Mouse (Mus musculus) heart, adult 18-20 months (tissue): ENCODE results near the gene Rnaseh2c. TPM values are rescaled to one million over a fixed set of nuclear protein-coding genes. Genes with fewer than 3 reads are reported as not detected.
A peak's percentile ranks its signal among the peaks of the same experiment; 100 is the strongest.

Source experiments
- DNase-seq, 2 experiments: peaks; one replicate each; pipeline ENCODE4 v3.0.0; 2021 to 2022; ENCODE audit warnings: mixed read lengths in 1 of 2
- total RNA-seq, 2 experiments: library from RNA; stranded (reverse); gene quantifications; 2 replicates each; pipeline ENCODE4 v1.2.3; 2021

The Rnaseh2c gene
- total RNA-seq, 2 experiments from 2014 or later, result 56.5 to 59.3 TPM

GRCm38 (mm10) chr19:5632120-5632519 is 30.4 kb downstream of the Rnaseh2c start:
- DNase-seq, result no peak

DNA sequence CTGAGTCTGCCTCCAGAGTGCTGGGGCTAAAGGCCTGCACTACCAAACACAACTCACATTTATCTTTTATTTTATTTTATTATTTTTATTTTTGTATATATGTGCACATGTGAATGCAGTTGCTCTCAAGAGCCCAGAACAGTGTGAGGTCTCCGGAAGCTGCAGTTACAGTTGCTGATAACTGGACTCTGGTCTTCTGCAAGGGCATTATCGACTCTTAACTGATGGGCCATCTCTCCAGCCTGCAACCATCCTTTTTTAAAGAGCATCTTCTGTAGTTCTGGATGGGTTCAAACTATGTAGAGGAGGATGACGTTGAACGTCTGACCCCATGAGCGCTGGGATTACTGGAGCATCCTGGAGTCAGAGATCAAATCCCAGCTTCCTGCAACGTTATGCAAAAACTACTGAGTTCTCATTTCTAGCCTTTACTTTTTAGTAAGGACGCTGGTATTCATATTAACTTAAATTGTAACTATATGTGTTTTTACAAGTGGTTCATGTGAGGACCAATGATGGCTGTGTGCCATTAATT is 34.4 kb downstream of the Rnaseh2c start:
- DNase-seq, result no peak

GRCm38 (mm10) chr19:5636571-5637041 is 34.9 kb downstream of the Rnaseh2c start:
- DNase-seq, result peak; percentile 74 to 76

DNA sequence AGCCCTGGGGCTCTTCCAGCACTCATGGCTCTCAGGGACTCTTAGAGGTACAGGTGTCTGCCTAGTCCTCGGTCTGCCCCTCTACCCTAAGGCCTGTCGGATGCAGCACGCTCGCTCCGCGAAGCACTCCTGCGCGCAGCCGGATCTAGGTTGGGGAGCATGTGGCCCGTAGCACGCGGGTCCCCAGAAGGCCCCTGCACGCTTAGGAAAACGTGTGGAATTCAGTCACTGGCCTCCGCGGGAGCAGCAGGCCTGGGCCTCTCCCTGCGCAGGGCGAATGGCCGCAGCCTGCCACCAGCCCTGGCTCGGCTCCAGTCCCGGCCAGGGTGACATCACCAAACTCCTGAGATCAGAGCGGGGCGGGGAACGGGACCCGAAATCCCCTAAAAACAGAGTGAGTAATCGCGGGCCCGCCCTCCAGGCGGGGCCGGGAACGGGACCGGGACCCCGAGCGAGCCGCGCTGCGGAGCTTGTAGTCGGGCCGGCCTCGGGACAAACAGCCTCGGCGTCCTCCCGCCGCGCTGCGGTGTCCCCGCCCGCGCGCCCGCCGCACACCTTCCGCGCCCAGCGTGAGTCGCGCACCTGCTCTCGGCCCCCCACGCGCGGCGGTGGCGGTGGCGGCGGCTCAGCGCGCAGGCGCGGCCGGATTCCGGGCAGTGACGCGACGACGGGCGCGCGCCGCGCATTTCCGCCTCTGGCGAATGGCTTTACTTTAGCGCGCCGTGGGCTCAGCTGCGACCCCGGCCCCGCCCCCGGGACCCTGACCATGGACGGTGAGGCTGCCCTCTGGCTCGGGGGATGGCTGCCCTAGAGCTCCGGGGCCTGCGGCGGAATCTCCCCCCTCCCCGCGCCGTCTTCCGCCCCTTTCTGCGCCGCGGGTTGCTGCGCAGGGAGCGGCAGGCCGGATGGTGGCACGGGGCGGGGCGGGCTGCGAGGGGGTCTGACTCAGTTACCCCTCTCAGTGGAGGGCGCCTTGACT is 35.7 kb downstream of the Rnaseh2c start, which contains the start of gene Rela:
Rela (plus strand) TSS at position 415 of the 979 bp plus-strand sequence.
- DNase-seq, result peak; percentile 95 to 96

GRCm38 (mm10) chr19:5638416-5639005 is 36.8 kb downstream of the Rnaseh2c start:
- no peak for DNase-seq

- DNase-seq, result peak in 1 of 2 experiments; percentile 15
Measured at GRCm38 (mm10) chr19:5640339-5640738, 38.7 kb downstream of the Rnaseh2c start.

DNA sequence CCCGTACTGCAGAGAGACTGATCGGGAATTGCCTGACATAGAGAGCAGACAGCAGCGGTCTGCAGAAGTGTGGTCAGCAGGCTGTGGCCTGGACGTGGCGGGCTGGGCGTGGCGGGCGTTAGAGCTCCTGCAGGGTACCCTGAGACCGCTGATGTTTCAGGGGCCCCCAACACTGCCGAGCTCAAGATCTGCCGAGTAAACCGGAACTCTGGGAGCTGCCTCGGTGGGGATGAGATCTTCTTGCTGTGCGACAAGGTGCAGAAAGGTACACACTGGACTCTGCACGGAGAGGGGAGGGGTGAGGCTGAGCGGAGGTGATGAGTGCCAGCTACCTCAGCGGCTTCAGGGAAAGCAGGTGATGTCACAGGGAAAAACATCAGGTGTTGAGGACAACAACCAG is 39.3 kb downstream of the Rnaseh2c start:
- no peak for DNase-seq

DNA sequence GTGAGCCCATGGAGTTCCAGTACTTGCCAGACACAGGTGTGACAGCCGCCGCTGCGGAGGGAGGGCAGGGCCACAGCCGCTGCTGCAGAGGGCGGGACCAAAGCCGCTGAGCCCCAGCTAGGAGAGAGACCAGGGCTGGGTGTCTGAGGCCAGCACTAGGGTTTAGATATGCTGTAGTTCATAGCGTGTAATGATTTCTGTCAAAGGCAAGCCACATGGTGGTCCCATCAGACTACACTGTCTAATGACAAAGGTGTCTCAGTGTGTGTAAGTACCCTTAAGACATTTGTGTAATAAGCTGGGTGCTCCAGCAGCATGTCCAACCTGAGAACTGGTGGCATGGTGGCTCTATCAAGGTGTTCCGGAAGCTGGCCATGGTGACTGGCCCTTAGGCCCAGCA is 40.0 kb downstream of the Rnaseh2c start:
- DNase-seq, result no peak

DNA sequence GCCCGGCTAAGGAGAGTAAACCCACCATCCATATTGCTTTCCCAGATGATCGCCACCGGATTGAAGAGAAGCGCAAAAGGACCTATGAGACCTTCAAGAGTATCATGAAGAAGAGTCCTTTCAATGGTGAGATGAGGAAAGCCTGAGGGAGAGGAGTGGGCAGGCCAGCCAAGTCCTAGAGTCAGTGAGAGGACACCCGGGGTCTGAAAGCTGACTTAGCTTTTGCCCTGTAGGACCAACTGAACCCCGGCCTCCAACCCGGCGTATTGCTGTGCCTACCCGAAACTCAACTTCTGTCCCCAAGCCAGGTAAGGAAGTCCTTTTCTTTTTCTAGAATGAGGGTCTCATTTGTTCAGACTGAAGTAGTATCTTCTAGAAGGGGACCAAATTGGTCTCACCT is 43.6 kb downstream of the Rnaseh2c start:
- DNase-seq, result no peak

DNA sequence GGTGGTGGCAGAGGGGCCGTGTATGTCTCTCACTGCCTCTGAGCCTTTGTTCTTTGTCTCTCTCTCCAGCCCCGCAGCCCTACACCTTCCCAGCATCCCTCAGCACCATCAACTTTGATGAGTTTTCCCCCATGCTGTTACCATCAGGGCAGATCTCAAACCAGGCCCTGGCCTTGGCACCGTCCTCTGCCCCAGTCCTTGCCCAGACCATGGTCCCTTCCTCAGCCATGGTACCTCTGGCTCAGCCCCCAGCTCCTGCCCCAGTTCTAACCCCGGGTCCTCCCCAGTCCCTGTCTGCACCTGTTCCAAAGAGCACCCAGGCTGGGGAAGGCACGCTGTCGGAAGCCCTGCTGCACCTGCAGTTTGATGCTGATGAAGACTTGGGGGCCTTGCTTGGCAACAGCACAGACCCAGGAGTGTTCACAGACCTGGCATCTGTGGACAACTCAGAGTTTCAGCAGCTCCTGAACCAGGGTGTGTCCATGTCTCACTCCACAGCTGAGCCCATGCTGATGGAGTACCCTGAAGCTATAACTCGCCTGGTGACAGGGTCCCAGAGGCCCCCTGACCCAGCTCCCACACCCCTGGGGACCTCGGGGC is 45.2 kb downstream of the Rnaseh2c start:
- no peak for DNase-seq

DNA sequence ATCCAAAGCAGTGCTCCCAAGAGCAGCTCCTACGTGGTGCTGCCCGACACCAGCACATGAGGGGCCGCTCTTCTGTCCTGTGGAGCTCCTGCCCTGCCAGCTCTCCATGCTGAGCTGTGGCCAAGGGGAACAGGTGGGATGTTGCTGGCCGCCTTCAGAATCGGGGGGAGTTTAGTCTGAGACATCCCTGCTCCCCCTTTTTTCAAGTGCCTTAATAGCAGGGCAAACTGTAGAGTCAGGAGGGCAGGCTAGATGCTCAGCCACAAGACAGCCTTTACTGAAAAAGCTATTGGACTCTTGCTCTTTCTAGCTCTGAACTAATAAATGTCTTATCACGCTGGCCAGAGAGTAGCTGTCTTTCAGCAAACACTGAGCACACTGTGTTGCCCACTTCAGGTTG is 46.1 kb downstream of the Rnaseh2c start:
- DNase-seq, result no peak

DNA sequence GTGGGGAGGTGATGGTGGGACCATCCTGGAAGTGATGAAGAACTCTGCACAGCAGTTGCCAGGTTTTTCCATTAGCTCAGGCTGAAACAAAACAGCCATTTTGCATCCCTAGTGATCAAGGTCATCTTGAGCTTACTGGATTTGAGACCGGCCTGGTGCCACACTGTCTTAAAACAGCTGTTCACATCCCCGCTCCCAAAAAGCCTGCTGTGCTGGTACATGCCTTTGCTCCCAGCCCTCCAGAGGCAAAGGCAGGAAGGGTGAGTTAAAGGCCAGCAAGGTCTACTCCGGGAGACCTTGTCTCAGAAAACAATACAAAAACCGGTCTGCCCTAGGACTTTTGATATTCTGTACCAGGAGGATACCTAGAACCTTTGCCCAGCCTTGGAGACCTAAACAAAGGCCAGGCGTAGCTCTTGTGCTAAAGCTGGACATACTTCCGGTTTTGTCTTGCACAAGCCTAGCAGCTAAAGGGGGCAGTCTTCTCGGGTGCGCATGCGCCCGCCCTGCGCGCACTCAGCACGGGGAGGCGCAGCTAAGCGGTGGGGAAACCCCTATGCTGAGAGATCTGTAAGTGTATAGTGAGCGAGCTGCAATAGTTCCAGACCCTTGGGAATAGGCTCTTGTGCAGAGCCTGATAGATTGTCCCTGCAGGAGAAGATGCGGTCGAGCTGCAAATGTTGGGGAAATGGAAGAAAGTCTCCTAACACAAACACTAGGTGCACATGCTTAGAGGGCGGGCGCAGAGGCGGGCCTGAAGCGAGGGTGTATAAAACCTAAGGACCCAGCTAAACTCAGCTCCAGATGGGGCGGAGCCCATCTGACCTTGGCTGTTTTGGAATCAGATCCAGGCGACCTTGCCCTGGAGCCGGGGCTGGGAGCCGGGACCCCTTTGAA is 47.0 kb downstream of the Rnaseh2c start:
- peak; percentile 87 to 92 for DNase-seq

- DNase-seq, result peak; percentile 70 to 81
Measured at GRCm38 (mm10) chr19:5649298-5649741, 47.6 kb downstream of the Rnaseh2c start.

DNA sequence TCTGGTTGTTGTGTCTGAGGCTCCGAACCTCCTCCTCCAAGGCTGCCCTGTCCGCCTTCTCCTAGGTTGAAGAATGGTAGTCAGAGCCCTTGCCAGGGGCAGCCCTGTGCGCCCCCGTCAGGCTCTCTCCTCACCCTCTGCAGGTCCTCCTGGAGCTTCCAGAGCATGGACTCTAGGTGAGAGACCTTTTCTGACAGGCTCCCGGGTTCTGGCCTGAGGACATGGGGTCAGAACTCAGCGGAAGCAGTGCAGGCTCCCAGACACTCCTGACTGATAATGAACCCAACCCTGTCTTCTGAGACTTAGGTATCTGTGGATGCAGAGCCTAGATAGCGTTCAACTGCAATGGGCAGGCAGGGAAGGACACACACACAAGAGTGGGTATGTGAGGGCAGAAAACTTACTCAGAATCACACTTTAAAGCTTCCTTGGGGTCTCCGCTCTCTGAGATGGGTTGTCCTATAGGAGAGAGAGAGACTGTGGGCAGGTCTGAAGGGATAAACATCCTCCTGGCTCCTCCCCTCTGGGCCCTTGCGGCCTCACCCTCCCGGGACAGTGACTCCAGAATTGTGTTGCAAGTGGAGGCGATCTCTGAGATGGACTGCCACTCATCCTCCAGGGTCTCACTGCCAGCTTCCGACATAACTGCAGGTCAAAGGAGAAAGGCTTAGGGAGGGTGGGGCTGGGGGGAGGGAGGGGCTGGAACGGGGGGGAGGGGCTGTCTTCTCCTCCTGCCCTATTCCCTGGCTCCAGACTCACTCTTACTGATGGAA is 50.0 kb downstream of the Rnaseh2c start:
- no peak for DNase-seq

DNA sequence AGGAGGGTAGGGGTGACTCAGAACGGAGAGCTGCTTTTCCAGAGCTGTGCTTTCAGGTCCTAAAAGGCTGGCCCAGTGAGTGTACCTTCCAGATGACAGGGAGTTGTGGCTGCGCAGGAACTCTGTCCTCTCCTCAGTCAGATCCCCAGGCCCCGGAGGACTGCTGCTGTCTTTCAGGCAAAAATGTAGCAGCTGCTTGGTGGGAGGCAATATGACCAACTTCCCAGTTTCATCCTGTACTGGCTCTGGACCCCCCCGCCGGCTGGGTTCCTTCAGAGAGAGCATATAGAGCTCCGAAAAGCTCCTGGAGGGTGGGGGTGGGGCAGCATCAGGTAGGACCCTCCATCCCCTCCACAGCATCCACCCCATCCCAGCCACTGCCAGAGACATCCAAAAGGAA is 50.9 kb downstream of the Rnaseh2c start:
- DNase-seq, result no peak

DNA sequence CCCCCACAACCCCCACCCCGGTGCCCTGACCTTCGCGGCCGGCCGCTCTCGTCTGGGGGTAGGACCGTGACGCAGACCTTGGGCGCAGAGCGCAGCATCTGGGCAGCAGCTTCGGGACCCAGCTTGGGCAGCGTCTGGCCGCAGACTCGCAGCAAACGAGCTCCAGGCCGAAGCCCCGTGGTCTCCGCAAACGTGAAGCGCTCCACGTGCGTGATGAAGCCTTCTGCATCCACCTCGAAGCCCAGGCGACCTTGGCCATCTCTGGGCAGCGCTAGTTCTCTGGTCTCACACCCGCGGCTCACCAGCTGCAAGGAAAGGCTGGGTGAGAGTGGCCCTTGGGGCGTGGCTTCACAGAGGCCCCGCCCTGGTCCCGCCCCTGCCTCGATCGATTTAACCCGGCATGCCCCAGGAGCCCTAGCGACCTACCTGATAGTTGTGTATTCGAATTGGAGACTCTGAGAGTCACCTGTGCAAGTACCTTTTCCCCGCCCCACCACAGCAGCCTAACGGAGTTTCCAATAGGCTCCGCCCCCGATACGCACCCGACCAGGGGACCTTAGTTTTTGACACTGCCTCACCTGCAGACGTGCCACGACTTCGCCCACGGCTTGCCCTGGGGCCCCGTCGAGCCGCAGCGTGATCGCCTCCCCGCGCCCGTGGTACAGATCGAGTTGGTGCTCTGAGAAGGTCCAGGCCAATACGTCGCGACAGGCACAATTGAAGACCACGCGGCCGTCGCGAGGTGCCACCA is 52.5 kb downstream of the Rnaseh2c start:
- no peak for DNase-seq

- no peak for DNase-seq
Measured at GRCm38 (mm10) chr19:5654720-5655298, 53.1 kb downstream of the Rnaseh2c start.
